Mouse (Mus musculus) small intestine, adult 2 months (tissue): ENCODE measurements around the gene Agr2.

ENCODE experiments used
- CTCF ChIP-seq: fragments of 200-500 bp; IDR thresholded peaks from 2 replicates; pipeline ENCODE4 v1.5.1; 2012; ENCODE audit warnings: low read depth, mild to moderate bottlenecking, control low read depth, inconsistent platforms, low read length, moderate library complexity, mixed read lengths; ENCODE audit not compliant: insufficient replicate concordance, insufficient read length; ENCODE audit errors: extremely low read depth
- POLR2A ChIP-seq: fragments of 200-500 bp; IDR thresholded peaks from 2 replicates; pipeline ENCODE4 v1.6.1; 2012; ENCODE audit warnings: low read depth, mild to moderate bottlenecking, control low read depth, inconsistent platforms, low read length, moderate library complexity

DNA sequence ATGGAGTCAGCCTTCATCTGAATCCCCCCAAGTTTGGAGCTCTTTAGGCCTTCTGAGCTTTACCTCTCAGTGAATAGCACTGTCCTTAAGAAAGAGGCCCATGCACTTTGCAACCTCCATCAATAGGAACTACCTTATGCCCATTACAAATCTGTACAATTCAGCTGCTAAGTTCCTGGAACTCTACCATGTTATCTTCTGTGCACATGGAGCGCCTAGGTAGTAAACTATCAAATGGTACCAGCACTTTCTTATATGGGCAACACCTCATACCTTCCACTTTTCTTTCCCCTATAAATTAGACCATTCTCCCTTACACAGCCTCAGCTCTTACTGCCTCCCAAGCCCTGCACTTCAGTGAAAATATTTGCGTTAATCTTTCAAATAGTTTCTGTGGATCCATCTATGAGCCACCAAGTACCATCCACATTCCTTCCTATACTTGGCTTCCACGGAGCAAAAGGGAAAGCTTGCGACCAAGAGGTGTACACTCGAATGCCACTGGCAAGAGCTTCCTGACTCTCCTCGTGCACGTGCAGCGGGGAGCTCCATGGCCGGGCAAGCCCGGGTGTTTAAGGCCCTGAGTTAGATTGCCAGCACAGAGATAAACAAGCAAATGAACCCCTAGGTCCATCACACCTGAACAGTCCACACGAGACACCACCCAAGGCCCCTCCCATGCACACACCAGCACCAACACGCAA, 38.1 kb downstream of the Agr2 start:
- TF ChIP-seq CTCF (no peak), POLR2A (no peak)
